Mouse (Mus musculus): ENCODE measurements around the gene Lama1.

The Lama1 gene

DNA sequence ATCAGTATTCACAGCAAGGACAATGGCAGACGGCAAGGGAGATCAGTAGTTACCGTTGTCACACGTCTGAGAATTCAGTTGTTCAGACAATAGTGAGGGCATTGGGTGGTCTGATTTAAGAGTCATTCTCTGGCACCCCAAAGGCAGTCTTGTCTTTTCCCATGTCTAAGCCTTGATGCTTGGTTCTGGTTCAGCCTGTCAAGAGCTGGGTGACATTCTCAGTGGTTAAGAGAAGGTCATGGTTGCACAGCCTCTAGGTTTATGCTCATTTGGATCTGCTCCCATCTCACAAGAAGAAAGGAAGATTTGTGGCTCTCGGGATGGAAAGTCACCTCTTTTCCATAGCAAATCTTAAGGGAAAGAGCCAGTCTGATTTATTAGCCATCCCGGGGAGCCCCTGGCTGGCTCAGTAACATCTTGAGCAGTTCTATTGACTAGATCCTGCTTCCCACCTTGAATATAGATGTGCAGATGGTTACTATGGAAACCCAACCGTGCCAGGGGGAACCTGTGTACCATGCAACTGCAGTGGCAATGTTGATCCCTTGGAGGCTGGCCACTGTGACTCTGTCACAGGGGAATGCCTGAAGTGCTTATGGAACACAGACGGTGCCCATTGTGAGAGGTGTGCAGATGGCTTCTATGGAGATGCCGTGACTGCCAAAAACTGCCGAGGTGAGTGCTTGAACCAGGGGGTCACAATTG is 67.3 kb downstream of the Lama1 start:
- TF ChIP-seq GATA4 (IDR thresholded peaks at IDR 0.05; ENCODE audit: insufficient replicate concordance, low read length): no peak

DNA sequence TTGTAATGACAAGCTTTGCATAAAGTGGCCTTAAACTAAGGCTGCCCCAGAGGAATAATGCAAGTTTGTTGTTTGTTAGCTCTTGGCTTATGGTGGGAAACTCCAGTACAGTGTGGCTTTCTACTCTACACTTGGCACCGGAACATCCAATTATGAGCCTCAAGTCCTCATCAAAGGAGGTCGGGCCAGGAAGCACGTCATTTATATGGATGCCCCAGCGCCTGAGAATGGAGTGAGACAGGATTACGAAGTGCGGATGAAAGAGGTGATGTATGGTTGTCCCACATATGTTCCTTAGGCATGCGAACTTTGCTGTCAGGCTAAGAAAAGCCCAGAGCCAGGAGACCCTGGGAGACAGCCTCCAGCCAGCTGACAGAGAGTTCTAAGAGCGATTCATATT is 76.5 kb downstream of the Lama1 start:
- TF ChIP-seq GATA4 (IDR thresholded peaks at IDR 0.05; ENCODE audit: insufficient replicate concordance, low read length): no peak

DNA sequence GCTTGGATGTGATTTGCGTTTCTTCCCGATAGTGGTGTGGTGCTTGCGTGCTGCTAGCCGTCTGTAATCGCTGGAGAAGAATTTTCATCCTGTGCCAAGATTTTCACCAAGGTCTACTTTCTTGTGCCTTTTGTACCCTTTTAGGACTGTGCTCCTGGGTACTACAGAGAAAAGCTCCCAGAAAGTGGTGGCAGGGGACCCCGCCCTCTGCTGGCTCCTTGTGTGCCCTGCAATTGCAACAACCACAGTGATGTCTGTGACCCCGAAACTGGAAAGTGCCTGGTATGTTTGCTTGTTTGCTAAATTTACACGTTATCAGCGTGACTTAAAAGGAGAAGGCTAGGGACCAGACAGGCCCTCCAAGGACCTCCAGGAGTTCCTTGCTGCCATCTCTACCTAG is 79.7 kb downstream of the Lama1 start:
- TF ChIP-seq GATA4 (IDR thresholded peaks at IDR 0.05; ENCODE audit: insufficient replicate concordance, low read length): no peak

DNA sequence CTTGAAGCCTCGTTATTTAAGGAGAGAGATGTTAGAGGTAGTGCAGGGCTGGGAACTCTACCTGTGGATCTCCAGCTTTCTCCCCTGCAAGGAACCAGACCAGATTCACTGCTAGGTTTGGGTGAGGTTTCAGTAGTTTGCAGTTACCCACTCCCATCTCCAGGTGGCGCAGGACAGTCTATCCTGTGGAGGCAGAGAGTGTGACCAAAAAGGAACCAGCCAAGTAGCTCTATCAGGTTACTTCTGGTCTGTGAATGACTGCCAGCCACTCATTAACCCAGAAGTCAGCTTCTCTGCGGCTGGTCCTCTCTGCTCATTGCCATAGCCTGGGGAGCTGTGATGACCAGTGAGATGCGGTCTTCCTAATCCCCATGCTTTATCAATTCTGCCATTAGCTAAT is 82.8 kb downstream of the Lama1 start:
- TF ChIP-seq GATA4 (IDR thresholded peaks at IDR 0.05; ENCODE audit: insufficient replicate concordance, low read length): no peak

DNA sequence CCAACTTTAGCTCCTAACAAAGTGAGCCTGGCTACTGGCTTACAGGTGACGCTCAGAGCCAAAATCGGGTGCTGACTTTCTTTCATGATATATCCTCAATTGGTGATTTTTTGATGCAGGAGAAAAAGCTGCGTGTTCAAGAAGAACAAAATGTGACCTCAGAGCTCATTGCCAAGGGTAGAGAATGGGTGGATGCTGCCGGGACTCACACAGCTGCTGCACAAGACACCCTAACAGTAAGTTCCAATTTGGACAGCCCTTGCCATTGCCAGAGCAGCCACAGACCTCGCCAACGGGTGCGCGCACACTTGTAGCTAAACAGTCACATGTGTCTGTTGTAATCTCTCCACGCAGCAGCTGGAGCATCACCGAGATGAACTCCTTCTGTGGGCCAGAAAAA is 94.0 kb downstream of the Lama1 start:
- no peak for TF ChIP-seq GATA4 (IDR thresholded peaks at IDR 0.05; ENCODE audit: insufficient replicate concordance, low read length)

DNA sequence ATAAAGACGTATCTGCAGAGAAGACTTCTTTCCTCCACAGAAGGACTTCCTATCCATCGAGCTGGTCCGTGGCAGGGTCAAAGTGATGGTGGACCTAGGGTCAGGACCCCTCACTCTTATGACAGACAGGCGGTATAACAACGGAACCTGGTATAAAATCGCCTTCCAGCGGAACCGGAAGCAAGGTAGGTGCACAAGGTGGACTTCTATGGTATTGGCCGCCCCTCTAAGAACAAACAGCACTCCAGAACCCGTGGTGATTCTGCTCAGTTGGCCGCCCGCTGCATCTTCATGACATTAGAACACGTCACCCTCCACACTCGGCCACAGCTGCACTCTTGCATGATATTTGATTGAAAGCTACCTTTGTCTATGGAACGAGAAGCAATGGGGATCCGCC is 112.1 kb downstream of the Lama1 start:
- TF ChIP-seq GATA4 (IDR thresholded peaks at IDR 0.05; ENCODE audit: insufficient replicate concordance, low read length): no peak

DNA sequence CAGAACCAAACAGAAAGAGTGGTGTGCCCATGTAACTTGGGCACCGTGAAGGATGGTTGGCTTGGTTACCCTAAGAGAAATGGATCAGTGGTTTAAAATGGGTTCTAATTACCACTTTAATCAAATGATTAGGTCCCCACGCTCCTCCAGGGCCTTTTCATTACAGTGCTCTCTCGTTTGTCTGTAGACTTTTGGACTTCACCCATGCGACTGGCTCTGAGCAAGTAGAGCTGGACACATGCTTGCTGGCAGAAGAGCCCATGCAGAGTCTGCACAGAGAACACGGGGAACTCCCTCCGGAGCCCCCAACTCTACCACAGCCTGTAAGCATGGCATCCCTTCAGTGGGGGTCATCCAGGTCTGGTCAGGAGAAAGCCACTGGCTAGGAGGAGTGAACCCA is 116.6 kb downstream of the Lama1 start:
- TF ChIP-seq GATA4 (IDR thresholded peaks at IDR 0.05; ENCODE audit: insufficient replicate concordance, low read length): no peak

DNA sequence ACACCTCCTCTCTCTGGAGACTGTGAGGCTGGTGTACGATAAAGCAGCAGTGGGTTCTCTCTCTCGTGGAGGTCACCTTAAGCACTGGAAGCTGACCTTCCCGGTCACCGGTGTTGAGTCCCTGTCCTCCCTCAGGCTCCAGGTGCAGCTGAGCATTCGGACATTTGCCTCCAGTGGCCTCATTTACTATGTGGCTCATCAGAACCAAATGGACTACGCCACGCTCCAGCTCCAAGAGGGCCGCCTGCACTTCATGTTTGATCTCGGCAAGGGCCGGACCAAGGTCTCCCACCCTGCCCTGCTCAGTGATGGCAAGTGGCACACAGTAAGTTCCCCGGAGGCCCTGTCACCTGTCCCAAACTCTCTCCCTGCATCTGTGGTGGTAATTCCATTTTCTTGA is 118.7 kb downstream of the Lama1 start:
- TF ChIP-seq GATA4 (IDR thresholded peaks at IDR 0.05; ENCODE audit: insufficient replicate concordance, low read length): no peak

DNA sequence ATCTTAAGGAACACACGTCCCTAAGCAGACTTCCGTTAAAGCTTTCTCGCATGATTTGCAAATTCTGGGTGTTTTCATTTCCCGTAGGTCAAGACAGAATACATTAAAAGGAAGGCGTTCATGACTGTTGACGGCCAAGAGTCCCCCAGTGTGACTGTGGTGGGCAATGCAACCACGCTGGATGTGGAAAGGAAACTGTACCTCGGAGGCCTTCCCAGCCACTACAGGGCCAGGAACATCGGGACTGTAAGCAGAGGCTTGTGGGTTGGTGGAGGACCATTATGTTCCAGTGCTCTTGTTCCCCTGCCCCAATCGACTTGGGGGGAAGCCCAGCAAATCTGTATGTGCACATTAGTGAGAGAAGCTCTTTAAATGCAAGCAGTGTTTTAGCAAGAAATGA is 119.9 kb downstream of the Lama1 start:
- TF ChIP-seq GATA4 (IDR thresholded peaks at IDR 0.05; ENCODE audit: insufficient replicate concordance, low read length): no peak

DNA sequence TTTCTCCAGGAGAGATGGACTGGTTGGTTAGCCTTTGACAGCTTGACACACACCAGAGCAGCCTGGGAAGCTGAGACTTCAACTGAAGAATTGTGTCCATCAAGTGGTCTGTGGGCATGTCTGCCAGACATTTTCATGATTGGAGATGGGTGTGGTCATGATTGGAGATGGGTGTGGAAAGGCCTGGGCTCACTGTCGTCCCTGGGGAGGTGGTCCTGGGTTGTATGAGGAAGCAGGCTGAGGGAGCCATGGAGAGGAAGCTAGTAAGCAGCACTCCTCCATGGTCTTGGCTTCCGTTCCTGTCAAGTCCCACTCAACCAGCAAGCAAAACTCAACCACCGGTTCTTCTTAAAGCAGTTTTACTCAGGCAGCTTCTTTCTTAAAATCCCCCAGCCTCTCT is 130.4 kb downstream of the Lama1 start:
- no peak for TF ChIP-seq GATA4 (IDR thresholded peaks at IDR 0.05; ENCODE audit: insufficient replicate concordance, low read length)

DNA sequence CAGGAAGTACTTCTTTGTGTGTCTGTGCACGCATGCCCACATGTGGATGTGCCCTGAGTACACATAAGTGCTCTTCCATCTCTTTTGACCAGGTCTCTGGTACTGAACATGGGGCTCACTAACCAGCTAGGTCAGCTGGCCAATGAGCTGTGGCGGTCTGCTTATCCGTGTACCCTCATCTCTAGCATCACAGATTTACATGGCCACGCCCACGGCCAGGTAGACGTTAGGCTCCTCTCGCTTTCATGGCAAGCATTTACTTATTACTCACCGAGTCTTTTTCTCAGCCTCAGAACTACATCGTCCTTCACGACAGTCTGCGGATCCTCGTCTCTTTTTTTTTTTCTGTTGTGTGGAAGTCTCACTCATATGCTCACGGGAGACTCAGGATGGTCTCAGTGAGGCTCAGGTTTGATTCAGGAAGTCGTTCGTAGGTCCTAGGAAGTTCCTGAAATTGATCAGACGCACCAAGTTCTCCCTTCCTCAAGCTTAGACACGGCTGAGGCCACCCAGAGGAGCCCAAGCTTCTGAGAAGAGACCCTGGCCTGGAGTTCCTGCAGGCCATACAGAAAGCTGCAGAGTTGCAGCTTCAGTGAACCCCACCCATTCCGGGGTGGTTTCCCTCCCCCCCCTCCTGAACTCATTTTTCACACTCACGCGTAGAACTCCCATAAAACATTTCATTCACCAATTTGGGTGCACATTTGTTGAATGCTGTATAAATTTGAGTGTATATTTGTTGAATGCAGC is 139.3 kb downstream of the Lama1 start:
- no peak for TF ChIP-seq GATA4 (IDR thresholded peaks at IDR 0.05; ENCODE audit: insufficient replicate concordance, low read length)

DNA sequence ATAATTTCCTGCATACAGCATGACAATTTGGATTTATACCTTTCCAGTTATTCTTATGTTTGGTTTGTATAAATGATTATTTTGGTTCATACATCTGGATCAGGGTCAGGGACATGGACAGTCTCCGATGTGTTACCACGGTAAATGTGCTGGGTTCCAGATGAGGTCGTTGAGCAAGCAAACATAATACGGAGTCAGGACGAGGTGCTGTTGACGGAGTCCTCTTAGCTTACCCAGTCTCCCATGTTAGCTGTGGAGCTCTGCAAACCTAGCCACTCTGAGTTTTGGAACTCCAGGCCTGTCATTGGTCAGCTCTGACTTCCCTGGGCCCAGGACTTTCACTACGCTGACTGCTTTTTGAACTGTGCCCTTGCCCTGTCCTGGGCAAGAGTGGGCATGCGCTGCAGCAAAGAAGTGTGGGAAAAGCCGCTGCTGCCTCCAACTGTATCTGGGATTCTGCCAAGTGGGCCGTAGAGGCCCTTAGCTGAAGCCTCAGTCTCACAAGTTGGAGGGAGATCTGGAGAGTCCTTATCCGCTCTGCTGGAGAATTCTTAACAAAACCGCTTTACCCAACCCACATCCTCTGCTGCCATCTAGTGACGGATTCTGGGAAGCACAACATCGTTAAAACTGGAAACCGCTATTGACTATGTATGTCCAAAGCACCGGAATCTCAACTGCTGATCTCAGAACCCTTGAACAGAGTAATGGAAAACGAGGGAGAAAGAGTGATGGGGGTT is 140.5 kb downstream of the Lama1 start:
- no peak for TF ChIP-seq GATA4 (IDR thresholded peaks at IDR 0.05; ENCODE audit: insufficient replicate concordance, low read length)

DNA sequence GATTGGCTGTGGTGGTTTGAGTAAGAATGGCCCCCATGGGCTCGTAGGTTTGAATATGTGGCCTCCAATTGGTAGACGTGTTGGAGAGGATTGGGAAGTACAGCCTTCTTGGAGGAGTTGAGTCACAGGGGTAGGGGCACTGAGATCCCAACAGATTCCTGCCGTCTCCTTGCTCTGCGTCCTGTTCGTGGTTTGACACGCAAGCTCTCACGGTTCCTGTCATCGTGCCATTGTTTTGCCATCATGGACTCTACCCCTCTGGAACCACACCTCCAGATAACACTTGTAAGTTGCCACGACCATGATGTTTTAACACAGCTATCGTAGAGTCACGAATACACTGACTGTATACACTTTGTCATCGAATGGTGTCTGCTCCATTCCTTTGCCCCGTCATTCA is 141.9 kb downstream of the Lama1 start:
- TF ChIP-seq GATA4 (IDR thresholded peaks at IDR 0.05; ENCODE audit: insufficient replicate concordance, low read length): no peak

DNA sequence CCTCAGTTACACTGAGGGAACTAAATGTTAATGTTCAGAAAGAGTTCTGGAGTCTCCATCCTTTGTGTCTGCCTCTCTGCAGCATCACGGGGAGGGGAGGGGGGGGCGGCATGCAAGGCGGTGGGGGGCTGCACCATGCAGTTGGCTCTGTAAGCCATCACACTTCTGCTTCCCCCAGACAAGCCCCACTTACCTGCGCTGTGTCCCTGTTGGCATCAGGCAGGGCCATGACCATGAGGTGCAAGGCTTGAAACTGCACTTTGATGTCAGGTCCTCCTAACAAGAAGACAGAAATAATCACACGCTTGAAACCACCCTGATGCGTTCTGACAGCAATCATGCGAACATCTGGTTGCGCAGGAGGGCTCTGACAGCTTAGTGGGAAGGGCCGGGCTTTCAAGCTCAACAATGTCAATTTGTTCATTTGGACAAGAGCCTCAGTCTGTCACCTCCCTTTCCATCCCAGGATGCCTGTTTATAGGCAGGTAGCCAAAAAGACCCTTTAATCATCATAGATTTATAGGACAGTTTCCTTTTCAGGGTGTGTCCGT is 164.1 kb downstream of the Lama1 start:
- no peak for TF ChIP-seq GATA4 (IDR thresholded peaks at IDR 0.05; ENCODE audit: insufficient replicate concordance, low read length)

DNA sequence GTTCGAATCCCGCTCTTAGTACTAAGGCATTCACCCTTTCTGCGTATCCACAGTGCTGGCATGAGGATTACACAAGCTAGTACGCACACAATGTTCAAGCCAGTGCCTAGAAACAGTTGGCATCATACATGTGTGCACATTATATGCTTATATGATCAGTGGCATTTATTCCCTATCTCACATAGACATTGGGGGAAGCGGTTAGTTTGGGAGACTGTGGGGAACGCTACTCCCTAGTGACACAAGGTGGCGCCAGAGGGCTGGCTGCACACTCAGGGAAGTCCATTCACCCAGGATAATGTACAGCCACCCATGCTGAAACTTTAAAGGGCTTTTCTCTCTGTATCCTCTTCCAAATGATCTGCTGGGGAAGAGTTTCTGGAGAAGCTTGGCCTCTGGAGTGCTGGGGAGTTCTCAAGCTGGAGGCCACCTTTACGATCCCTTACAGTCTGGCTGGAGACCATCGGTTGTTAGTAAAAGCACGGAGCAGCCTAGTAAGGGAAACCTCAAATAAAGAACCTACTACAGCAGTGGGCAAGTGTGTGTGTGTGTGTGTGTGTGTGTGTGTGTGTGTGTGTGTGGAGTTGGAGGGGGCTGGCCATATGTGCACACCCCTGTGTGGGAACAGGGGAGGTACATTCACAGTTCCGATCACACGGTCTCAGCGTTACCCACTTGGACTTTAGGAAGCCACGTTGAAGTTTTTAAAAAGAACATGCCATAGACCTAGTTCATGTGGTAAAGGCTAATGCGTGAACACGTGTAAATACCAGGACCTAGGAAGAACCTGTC is 164.9 kb downstream of the Lama1 start:
- no peak for TF ChIP-seq GATA4 (IDR thresholded peaks at IDR 0.05; ENCODE audit: insufficient replicate concordance, low read length)
